Mouse (Mus musculus) neural tube, embryonic 12.5 days (tissue): ENCODE data around the gene Dyrk2. TPM values are rescaled to one million over a fixed set of nuclear protein-coding genes. Genes with fewer than 3 reads are reported as not detected.

Source experiments
- ATAC-seq: fragments of 200-750 bp; cut with Nextera tagmentation; 2 replicates; pipeline ENCODE4 v1.8.0; 2017; ENCODE audit warnings: low read depth, mild to moderate bottlenecking, moderate TSS enrichment, moderate library complexity; ENCODE audit not compliant: low FRiP score
- H3K27ac ChIP-seq: fragments of 300-500 bp; sonication (generic); 2 replicates; pipeline ENCODE4 v1.5.1; 2016
- H3K27me3 ChIP-seq: fragments of 300-500 bp; sonication (generic); replicated peaks from 2 replicates; pipeline ENCODE4 v1.6.1; 2016; ENCODE audit warnings: mild to moderate bottlenecking
- H3K36me3 ChIP-seq: fragments of 300-500 bp; sonication (generic); 2 replicates; pipeline ENCODE4 v1.6.1; 2016; ENCODE audit warnings: mild to moderate bottlenecking
- H3K4me1 ChIP-seq: fragments of 300-500 bp; sonication (generic); 2 replicates; pipeline ENCODE4 v1.6.1; 2016
- H3K4me2 ChIP-seq: fragments of 300-500 bp; sonication (generic); replicated peaks from 2 replicates; pipeline ENCODE4 v1.6.1; 2016; ENCODE audit warnings: mild to moderate bottlenecking
- H3K4me3 ChIP-seq: fragments of 300-500 bp; sonication (generic); 2 replicates; pipeline ENCODE4 v1.5.1; 2016
- H3K9ac ChIP-seq: fragments of 300-500 bp; sonication (generic); 2 replicates; pipeline ENCODE4 v1.6.1; 2016; ENCODE audit warnings: mild to moderate bottlenecking
- H3K9me3 ChIP-seq: fragments of 300-500 bp; sonication (generic); 2 replicates; pipeline ENCODE4 v1.6.1; 2016; ENCODE audit warnings: mild to moderate bottlenecking
- WGBS: fragments of 180-500 bp; shearing (Covaris S2); methylation state at CpG from one replicate; pipeline ENCODE4 v1.1.7; 2016; 5-methylcytosine and 5-hydroxymethylcytosine counted together
- polyA plus RNA-seq: library from polyadenylated mRNA; unstranded; fragments of >200 nt; fragmentation: Nextera tagmentation; extraction: Ambion mirVana; gene quantifications from 2 replicates; pipeline ENCODE4 v1.2.1, GENCODE M21; 2016

The Dyrk2 gene
- polyA plus RNA-seq, 1 experiment from 2014 or later, result 14.0 TPM

GRCm38 (mm10) chr10:118867304-118867895 is 2.6 kb downstream of the Dyrk2 start:
- Histone ChIP-seq H3K27ac (no peak overlapping the region), H3K9me3 (no peaks in the 10 kb centered on the region), H3K27me3 (no peaks in the 10 kb centered on the region), H3K4me3 (peak overlapping the region; percentile 97), H3K36me3 (peaks cover 28% of the 10 kb centered on the region), H3K4me1 (peaks cover 33% of the 10 kb centered on the region), H3K9ac (peak overlapping the region; percentile 98), H3K4me2 (peak overlapping the region; percentile 94)
- ATAC-seq, result peak; percentile 2; the same call in 1 of the 2 replicates
- WGBS, result 12% methylated on average over 16 of the region's 16 CpGs

- WGBS, result 95% methylated on average over 7 of the region's 7 CpGs
- Histone ChIP-seq H3K27me3 (no peaks in the 10 kb centered on the region), H3K4me2 (0 out of 2 replicates have a peak overlapping the region, but pooled peaks have one; percentile 9), H3K4me1 (peaks cover 26% of the 10 kb centered on the region), H3K9me3 (peaks cover 15% of the 10 kb centered on the region; the same call in 1 of the 2 replicates), H3K36me3 (peaks cover 52% of the 10 kb centered on the region), H3K9ac (no peak overlapping the region), H3K27ac (no peak overlapping the region), H3K4me3 (no peak overlapping the region)
- no peak for ATAC-seq
These were observed 5.0 kb downstream of the Dyrk2 start for GRCm38 (mm10) chr10:118864976-118865375.

- no peaks in the 10 kb centered on the region for H3K27me3 ChIP-seq
- WGBS, result 91% methylated on average over 8 of the region's 8 CpGs
- H3K4me2 ChIP-seq, result no peak overlapping the region
- H3K9ac ChIP-seq, result no peak overlapping the region
- no peak overlapping the region for H3K4me3 ChIP-seq
- H3K9me3 ChIP-seq, result peaks cover 21% of the 10 kb centered on the region; the same call in 1 of the 2 replicates
- H3K36me3 ChIP-seq, result peaks cover 65% of the 10 kb centered on the region
- ATAC-seq, result no peak
- H3K27ac ChIP-seq, result no peak overlapping the region
- peaks cover 26% of the 10 kb centered on the region for H3K4me1 ChIP-seq
These were observed 6.4 kb downstream of the Dyrk2 start for GRCm38 (mm10) chr10:118863611-118864010.

- Histone ChIP-seq H3K9ac (no peak overlapping the region), H3K4me2 (no peak overlapping the region), H3K9me3 (peaks cover 21% of the 10 kb centered on the region; the same call in 1 of the 2 replicates), H3K4me3 (no peak overlapping the region), H3K27ac (no peak overlapping the region), H3K4me1 (peaks cover 24% of the 10 kb centered on the region), H3K27me3 (no peaks in the 10 kb centered on the region), H3K36me3 (peaks cover 71% of the 10 kb centered on the region)
- no peak for ATAC-seq
- WGBS, result 86% methylated on average over 4 of the region's 4 CpGs
These were observed 7.8 kb downstream of the Dyrk2 start for GRCm38 (mm10) chr10:118862233-118862632.

- Histone ChIP-seq H3K9me3 (peaks cover 21% of the 10 kb centered on the region; the same call in 1 of the 2 replicates), H3K9ac (no peak overlapping the region), H3K27me3 (no peaks in the 10 kb centered on the region), H3K36me3 (peaks cover 77% of the 10 kb centered on the region), H3K4me3 (no peak overlapping the region), H3K4me1 (peaks cover 16% of the 10 kb centered on the region), H3K4me2 (no peak overlapping the region), H3K27ac (no peak overlapping the region)
- 98% methylated on average over 11 of the region's 11 CpGs for WGBS
- ATAC-seq, result no peak
These were observed 8.6 kb downstream of the Dyrk2 start for GRCm38 (mm10) chr10:118861234-118862025.

GRCm38 (mm10) chr10:118859655-118860054 is 10.4 kb downstream of the Dyrk2 start:
- no peak overlapping the region for H3K4me3 ChIP-seq
- no peak overlapping the region for H3K4me2 ChIP-seq
- ATAC-seq, result no peak
- peaks cover 75% of the 10 kb centered on the region for H3K36me3 ChIP-seq
- no peaks in the 10 kb centered on the region for H3K27me3 ChIP-seq
- 96% methylated on average over 21 of the region's 21 CpGs for WGBS
- peaks cover 21% of the 10 kb centered on the region; the same call in 1 of the 2 replicates for H3K9me3 ChIP-seq
- no peak overlapping the region for H3K27ac ChIP-seq
- 0 out of 2 replicates have a peak, but pooled peaks cover 6% of the 10 kb centered on the region for H3K4me1 ChIP-seq
- no peak overlapping the region for H3K9ac ChIP-seq

GRCm38 (mm10) chr10:118854641-118855040 is 15.4 kb downstream of the Dyrk2 start:
- Histone ChIP-seq H3K9ac (no peak overlapping the region), H3K4me1 (no peaks in the 10 kb centered on the region; the same call in 1 of the 2 replicates), H3K4me3 (no peak overlapping the region), H3K4me2 (no peak overlapping the region), H3K27me3 (no peaks in the 10 kb centered on the region), H3K27ac (no peak overlapping the region), H3K36me3 (peaks cover 25% of the 10 kb centered on the region), H3K9me3 (peaks cover 3% of the 10 kb centered on the region; the same call in 1 of the 2 replicates)
- no peak for ATAC-seq
- WGBS, result 91% methylated on average over 9 of the region's 9 CpGs

- H3K27me3 ChIP-seq, result no peaks in the 10 kb centered on the region
- no peaks in the 10 kb centered on the region; the same call in 1 of the 2 replicates for H3K4me1 ChIP-seq
- WGBS, result 80% methylated on average over 16 of the region's 16 CpGs
- no peak for ATAC-seq
- no peak overlapping the region for H3K27ac ChIP-seq
- H3K4me2 ChIP-seq, result no peak overlapping the region
- no peak overlapping the region for H3K9ac ChIP-seq
- peaks cover 10% of the 10 kb centered on the region for H3K36me3 ChIP-seq
- H3K4me3 ChIP-seq, result no peak overlapping the region
- no peaks in the 10 kb centered on the region for H3K9me3 ChIP-seq
These were observed 17.5 kb downstream of the Dyrk2 start for GRCm38 (mm10) chr10:118852554-118852953.

- no peak overlapping the region for H3K27ac ChIP-seq
- H3K9ac ChIP-seq, result no peak overlapping the region
- no peak for ATAC-seq
- H3K27me3 ChIP-seq, result no peaks in the 10 kb centered on the region
- no peaks in the 10 kb centered on the region for H3K9me3 ChIP-seq
- H3K4me3 ChIP-seq, result no peak overlapping the region
- 73% methylated on average over 4 of the region's 4 CpGs for WGBS
- H3K4me2 ChIP-seq, result no peak overlapping the region
- H3K36me3 ChIP-seq, result no peaks in the 10 kb centered on the region
- no peaks in the 10 kb centered on the region; the same call in 1 of the 2 replicates for H3K4me1 ChIP-seq
These were observed 21.5 kb downstream of the Dyrk2 start for GRCm38 (mm10) chr10:118848501-118848900.

GRCm38 (mm10) chr10:118846991-118847545 is 22.9 kb downstream of the Dyrk2 start:
- ATAC-seq, result no peak
- H3K4me1 ChIP-seq, result no peaks in the 10 kb centered on the region
- no peak overlapping the region for H3K27ac ChIP-seq
- 56% methylated on average over 10 of the region's 10 CpGs for WGBS
- H3K9ac ChIP-seq, result no peak overlapping the region
- no peaks in the 10 kb centered on the region for H3K9me3 ChIP-seq
- H3K27me3 ChIP-seq, result no peaks in the 10 kb centered on the region
- H3K4me2 ChIP-seq, result no peak overlapping the region
- no peaks in the 10 kb centered on the region for H3K36me3 ChIP-seq
- no peak overlapping the region for H3K4me3 ChIP-seq

- Histone ChIP-seq H3K4me1 (no peaks in the 10 kb centered on the region), H3K36me3 (no peaks in the 10 kb centered on the region), H3K4me3 (no peak overlapping the region), H3K9me3 (no peaks in the 10 kb centered on the region), H3K27me3 (no peaks in the 10 kb centered on the region), H3K4me2 (no peak overlapping the region), H3K27ac (no peak overlapping the region), H3K9ac (no peak overlapping the region)
- 93% methylated on average over 9 of the region's 9 CpGs for WGBS
- no peak for ATAC-seq
These were observed 29.4 kb downstream of the Dyrk2 start for GRCm38 (mm10) chr10:118840598-118840997.
